Mouse (Mus musculus) lung, postnatal 0 days (tissue): ENCODE measurements around the gene Hhat. TPM values are rescaled to one million over a fixed set of nuclear protein-coding genes. Genes with fewer than 3 reads are reported as not detected.
A peak's percentile ranks its signal among the peaks of the same experiment; 100 is the strongest.

ENCODE experiments used
- ATAC-seq: fragments of 200-750 bp; cut with Nextera tagmentation; 2 replicates; pipeline ENCODE4 v1.8.0; 2017; ENCODE audit warnings: moderate library complexity
- DNase-seq: peaks from one replicate; pipeline ENCODE4 v3.0.0-alpha.2; 2016; ENCODE audit warnings: low spot score
- H3K27ac ChIP-seq: fragments of 300-500 bp; sonication (generic); 2 replicates; pipeline ENCODE4 v1.5.1; 2014; ENCODE audit warnings: antibody characterized with exemption, mild to moderate bottlenecking, low read length, mixed read lengths
- H3K27me3 ChIP-seq: fragments of 300-500 bp; sonication (generic); replicated peaks from 2 replicates; pipeline ENCODE4 v1.6.1; 2014; ENCODE audit warnings: low read length, mixed read lengths; ENCODE audit not compliant: insufficient read depth
- H3K36me3 ChIP-seq: fragments of 300-500 bp; sonication (generic); 2 replicates; pipeline ENCODE4 v1.6.1; 2014; ENCODE audit warnings: low read length, mixed read lengths; ENCODE audit not compliant: insufficient read depth
- H3K4me1 ChIP-seq: fragments of 300-500 bp; sonication (generic); 2 replicates; pipeline ENCODE4 v1.6.1; 2014; ENCODE audit warnings: antibody characterized with exemption, low read depth, low read length, mixed read lengths; ENCODE audit not compliant: insufficient read depth
- H3K4me2 ChIP-seq: fragments of 300-500 bp; sonication (generic); replicated peaks from 2 replicates; pipeline ENCODE4 v1.6.1; 2014; ENCODE audit warnings: low read depth, mild to moderate bottlenecking, low read length, moderate library complexity, mixed read lengths
- H3K4me3 ChIP-seq: fragments of 300-500 bp; sonication (generic); 2 replicates; pipeline ENCODE4 v1.5.1; 2014; ENCODE audit warnings: low read depth, low read length
- H3K9ac ChIP-seq: fragments of 300-500 bp; sonication (generic); replicated peaks from 2 replicates; pipeline ENCODE4 v1.6.1; 2014; ENCODE audit warnings: low read depth, mild to moderate bottlenecking
- H3K9me3 ChIP-seq: fragments of 300-500 bp; sonication (generic); 2 replicates; pipeline ENCODE4 v1.6.1; 2016; ENCODE audit warnings: low read length, mixed read lengths
- CTCF ChIP-seq: IDR thresholded peaks from 2 replicates; pipeline ENCODE4 v1.5.1; 2016; ENCODE audit warnings: antibody characterized with exemption, mild to moderate bottlenecking
- EP300 ChIP-seq: IDR thresholded peaks from 2 replicates; pipeline ENCODE4 v1.6.1; 2016; ENCODE audit warnings: antibody characterized with exemption, mild to moderate bottlenecking, control low read depth
- WGBS: fragments of 180-500 bp; shearing (Covaris S2); extraction: QIAGEN DNeasy Blood & Tissue Kit; methylation state at CpG from one replicate; pipeline ENCODE4 v1.1.7; 2014; 5-methylcytosine and 5-hydroxymethylcytosine counted together
- polyA plus RNA-seq: library from polyadenylated mRNA; unstranded; fragments of >200 nt; fragmentation: Nextera tagmentation; extraction: Ambion mirVana; gene quantifications from 2 replicates; pipeline ENCODE4 v1.2.1, GENCODE M21; 2015

The Hhat gene
- polyA plus RNA-seq, 1 experiment from 2014 or later, result 2.4 TPM

DNA sequence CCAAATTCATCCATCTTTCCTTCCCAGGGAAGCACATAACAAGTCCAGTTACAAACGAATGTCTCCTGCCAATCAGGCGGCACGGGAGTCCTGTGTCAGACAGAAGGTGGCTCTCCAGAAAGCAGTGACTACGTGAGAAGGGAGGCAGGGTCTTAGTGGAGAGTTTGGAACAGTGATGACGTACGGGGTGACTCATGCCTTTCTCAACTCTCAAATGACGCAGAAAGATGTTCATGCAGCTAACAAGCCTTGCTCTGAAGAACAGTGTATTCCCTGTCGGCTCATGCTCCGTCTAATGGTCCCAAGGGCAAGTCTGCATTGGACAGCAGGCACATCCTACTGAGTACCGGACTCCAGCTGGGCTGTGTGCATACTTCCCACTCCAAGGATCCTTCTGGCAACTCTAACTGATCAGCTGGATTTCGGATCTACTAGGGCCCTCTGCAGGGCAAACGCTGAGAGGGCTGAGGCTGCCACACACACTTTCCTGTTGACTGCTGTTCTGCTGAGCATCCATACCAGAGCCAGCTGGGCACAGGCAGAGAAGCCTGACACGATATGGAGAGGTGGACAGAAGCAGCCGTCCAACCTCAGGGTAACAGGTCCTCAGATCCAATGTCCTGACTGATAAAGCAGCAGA, 245.2 kb downstream of the Hhat start:
- Histone ChIP-seq H3K27me3 (no peaks in the 10 kb centered on the region), H3K4me2 (no peak overlapping the region), H3K9ac (no peak overlapping the region), H3K36me3 (no peaks in the 10 kb centered on the region), H3K27ac (no peak overlapping the region), H3K4me1 (no peaks in the 10 kb centered on the region; the same call in 1 of the 2 replicates), H3K9me3 (no peaks in the 10 kb centered on the region), H3K4me3 (no peak overlapping the region)
- ATAC-seq (no peak), DNase-seq (no peak)
- TF ChIP-seq EP300 (no peak), CTCF (no peak; the same call in 1 of the 2 replicates)
- 58% methylated on average over 14 of the region's 14 CpGs for WGBS

DNA sequence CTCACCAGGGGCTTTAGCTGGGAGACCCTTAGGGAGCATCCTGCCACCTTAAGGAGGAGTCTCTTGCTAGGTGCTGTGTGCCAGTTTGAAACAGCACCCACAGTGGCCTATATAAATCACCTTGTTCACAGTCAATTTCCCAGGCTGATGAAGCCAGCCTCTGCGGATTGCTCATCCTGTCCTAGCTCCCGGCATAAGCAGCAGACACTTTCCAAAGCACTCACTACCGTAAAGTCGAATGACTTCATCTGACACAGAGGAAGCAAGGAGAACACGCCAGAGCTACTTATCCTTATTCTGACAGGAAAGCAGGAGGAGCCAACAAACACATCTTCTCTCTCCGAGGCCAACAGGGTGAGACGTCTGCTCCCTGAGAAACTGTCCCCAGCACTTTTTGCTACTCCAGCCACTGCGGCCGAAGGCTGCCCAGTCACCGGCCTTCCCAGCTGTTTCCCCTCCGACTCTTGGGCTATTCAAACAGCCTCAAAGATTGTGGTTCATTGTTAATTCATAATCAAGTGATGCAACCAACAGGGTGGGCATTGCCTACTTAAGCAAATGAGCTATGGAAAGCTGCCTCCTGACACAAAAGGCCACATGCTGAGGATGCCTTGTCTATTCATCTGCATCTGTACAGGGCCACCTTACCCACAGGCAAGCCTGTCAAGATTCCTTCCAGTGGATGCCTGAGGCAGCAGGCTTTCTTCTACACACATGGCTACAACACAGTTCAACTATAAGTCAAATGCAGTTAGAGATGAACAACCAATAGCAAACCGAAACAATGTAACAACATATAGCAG, 248.4 kb downstream of the Hhat start:
- no peaks in the 10 kb centered on the region for H3K27me3 ChIP-seq
- H3K27ac ChIP-seq, result no peak overlapping the region
- ATAC-seq, result peak; percentile 38; the same call in 1 of the 2 replicates
- no peak overlapping the region for H3K4me2 ChIP-seq
- no peaks in the 10 kb centered on the region for H3K36me3 ChIP-seq
- no peak for TF ChIP-seq EP300
- TF ChIP-seq CTCF, result no peak
- WGBS, result 43% methylated on average over 12 of the region's 12 CpGs
- H3K4me1 ChIP-seq, result no peaks in the 10 kb centered on the region; the same call in 1 of the 2 replicates
- H3K9ac ChIP-seq, result no peak overlapping the region
- peak; percentile 34 for DNase-seq
- H3K4me3 ChIP-seq, result no peak overlapping the region
- no peaks in the 10 kb centered on the region for H3K9me3 ChIP-seq

DNA sequence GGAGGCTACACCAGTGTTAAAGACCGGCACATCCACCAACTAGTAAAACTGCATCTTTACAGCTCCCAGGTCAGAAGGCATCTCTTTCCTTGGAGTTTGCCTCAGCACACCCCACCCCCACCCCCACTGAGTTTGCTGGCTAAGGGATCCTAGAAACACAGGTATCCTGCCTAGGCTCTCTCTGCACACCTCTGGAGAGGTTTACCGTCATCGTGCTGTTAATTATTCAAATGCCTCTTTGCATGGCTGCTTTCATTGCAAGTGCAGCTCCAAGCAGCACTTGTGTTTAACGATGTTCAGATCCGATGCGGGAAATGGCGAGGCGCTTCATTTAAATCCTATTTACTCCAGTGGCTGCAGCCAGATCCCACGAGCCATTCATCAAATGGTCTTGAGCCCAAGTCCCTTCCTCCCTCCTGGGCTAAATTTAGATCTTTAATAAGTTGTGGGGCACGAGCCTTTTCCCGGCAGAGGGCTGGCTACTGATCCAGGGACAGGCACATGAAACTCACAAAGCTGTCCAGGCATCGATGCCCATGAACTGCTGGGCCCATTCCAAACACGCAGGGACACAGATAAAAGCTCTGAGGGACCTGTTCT, 250.1 kb downstream of the Hhat start:
- Histone ChIP-seq H3K9me3 (no peaks in the 10 kb centered on the region), H3K27me3 (no peaks in the 10 kb centered on the region), H3K9ac (no peak overlapping the region), H3K4me3 (no peak overlapping the region), H3K27ac (no peak overlapping the region), H3K36me3 (no peaks in the 10 kb centered on the region), H3K4me2 (no peak overlapping the region), H3K4me1 (no peaks in the 10 kb centered on the region; the same call in 1 of the 2 replicates)
- TF ChIP-seq EP300, result no peak
- TF ChIP-seq CTCF, result no peak
- no peak for DNase-seq
- WGBS, result 35% methylated on average over 13 of the region's 13 CpGs
- no peak for ATAC-seq

DNA sequence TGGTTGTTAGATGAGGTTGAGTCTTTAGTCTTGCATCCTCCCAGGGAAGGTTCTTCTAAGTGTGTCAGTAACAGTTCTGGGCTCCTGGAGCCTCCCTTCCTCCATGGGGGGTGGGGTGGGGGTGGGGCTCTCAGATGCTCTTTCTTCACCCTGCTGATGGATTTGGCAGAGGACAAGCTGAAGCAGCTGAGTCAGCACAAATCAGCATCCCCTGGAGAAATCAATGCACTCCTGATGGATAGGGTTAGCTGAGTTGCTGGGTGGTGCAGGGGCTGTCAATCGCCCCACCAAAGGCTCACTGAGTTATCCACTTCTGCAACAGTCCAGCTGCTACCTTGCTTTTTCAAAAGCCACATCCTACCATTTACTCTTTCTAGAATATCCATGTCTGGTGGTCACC, 251.3 kb downstream of the Hhat start:
- DNase-seq, result no peak
- Histone ChIP-seq H3K27me3 (no peaks in the 10 kb centered on the region), H3K4me3 (no peak overlapping the region), H3K9me3 (no peaks in the 10 kb centered on the region), H3K4me1 (no peaks in the 10 kb centered on the region; the same call in 1 of the 2 replicates), H3K4me2 (no peak overlapping the region), H3K27ac (no peak overlapping the region), H3K9ac (no peak overlapping the region), H3K36me3 (no peaks in the 10 kb centered on the region)
- WGBS, result 91% methylated on average over 1 of the region's 1 CpGs
- no peak for ATAC-seq
- TF ChIP-seq EP300 (no peak), CTCF (no peak)

DNA sequence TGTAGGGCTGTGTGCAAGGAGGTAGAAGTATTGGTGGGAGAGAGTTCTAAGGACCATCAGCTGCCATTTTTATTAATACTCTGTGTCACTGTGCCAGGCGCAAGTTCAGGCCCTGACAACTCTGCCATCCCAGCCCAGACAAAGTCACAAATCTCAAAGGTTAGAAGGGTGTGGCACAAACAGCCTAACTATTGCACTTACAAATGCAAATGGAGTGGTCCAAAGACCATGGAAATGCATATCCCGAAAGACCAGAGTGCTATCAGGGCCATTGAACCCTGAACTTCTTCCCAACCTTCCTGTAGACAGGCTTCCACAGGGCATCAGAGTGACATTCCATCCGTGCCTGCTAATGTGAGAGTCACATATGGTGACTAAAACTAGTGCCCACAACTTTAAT, 255.7 kb downstream of the Hhat start:
- H3K4me1 ChIP-seq, result no peaks in the 10 kb centered on the region
- no peak for TF ChIP-seq EP300
- no peak for TF ChIP-seq CTCF
- no peak overlapping the region for H3K27ac ChIP-seq
- no peak for DNase-seq
- no peak overlapping the region for H3K4me3 ChIP-seq
- no peak for ATAC-seq
- WGBS, result 85% methylated on average over 3 of the region's 3 CpGs
- H3K27me3 ChIP-seq, result no peaks in the 10 kb centered on the region
- H3K36me3 ChIP-seq, result no peaks in the 10 kb centered on the region
- no peaks in the 10 kb centered on the region for H3K9me3 ChIP-seq
- H3K9ac ChIP-seq, result no peak overlapping the region
- no peak overlapping the region for H3K4me2 ChIP-seq

DNA sequence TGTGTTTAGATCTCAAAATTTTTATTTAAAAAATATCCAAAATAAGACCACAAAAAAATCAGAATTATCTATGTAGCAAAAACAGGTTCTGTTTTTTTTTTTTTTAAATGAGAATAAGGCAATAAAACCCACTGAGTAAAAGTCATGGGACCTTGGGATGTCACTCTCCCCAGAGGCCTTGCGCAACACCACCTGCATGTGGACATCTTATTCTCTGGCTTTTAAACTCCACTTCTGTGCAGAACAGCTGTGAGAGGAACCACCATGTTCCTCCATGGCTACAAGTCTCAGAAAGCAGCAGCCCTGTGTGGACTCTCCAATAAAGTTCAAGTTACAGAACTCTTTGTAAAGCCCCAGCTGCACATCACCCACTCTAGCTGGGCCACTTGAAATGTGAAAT, 258.2 kb downstream of the Hhat start:
- 100% methylated on average over 1 of the region's 1 CpGs for WGBS
- Histone ChIP-seq H3K27ac (no peak overlapping the region), H3K4me1 (no peaks in the 10 kb centered on the region), H3K27me3 (no peaks in the 10 kb centered on the region), H3K9ac (no peak overlapping the region), H3K4me3 (no peak overlapping the region), H3K9me3 (no peaks in the 10 kb centered on the region), H3K36me3 (no peaks in the 10 kb centered on the region), H3K4me2 (no peak overlapping the region)
- no peak for TF ChIP-seq EP300
- no peak for TF ChIP-seq CTCF
- ATAC-seq (no peak), DNase-seq (no peak)
